Mouse (Mus musculus) small intestine, adult 2 months (tissue): ENCODE data around the gene Duxbl3.

Experiments
- CTCF ChIP-seq: fragments of 200-500 bp; IDR thresholded peaks from 2 replicates; pipeline ENCODE4 v1.5.1; 2012; ENCODE audit warnings: low read depth, mild to moderate bottlenecking, control low read depth, inconsistent platforms, low read length, moderate library complexity, mixed read lengths; ENCODE audit not compliant: insufficient replicate concordance, insufficient read length; ENCODE audit errors: extremely low read depth
- POLR2A ChIP-seq: fragments of 200-500 bp; IDR thresholded peaks from 2 replicates; pipeline ENCODE4 v1.6.1; 2012; ENCODE audit warnings: low read depth, mild to moderate bottlenecking, control low read depth, inconsistent platforms, low read length, moderate library complexity

- TF ChIP-seq POLR2A, result no peak
- TF ChIP-seq CTCF, result no peak
These were observed 48.3 kb downstream of the Duxbl3 start for GRCm38 (mm10) chr14:26306032-26306431.
